Mouse (Mus musculus): ENCODE measurements around the gene Dnajc7.

DNA sequence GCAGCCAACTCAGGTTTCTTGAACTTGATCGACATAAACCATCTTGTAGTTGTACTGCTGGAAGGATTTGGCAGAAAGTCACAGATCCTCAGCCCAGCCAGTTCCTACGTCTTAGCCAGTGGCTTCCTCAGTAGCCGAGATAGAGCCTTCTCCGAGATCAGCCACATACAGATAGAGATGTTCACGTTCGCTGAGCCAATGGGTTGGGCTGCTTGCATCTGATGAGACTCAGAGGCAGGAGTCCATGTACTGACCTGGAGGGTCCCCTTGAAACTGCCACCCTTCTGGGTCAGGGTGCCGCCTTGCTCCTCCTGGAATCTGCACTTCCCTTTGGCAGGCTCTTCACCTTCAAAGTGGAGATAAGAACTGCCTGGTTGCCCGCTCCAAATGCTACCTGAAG lies 70.5 kb downstream of the Dnajc7 start:
- TF ChIP-seq CTCF (IDR thresholded peaks at IDR 0.05; ENCODE audit: insufficient read depth, low read length) (no peak), POLR2A (IDR thresholded peaks at IDR 0.05; ENCODE audit: borderline replicate concordance, extremely low read depth, low read depth, low read length) (no peak)
